Mouse (Mus musculus) stomach, embryonic 16.5 days (tissue): Measurements from ENCODE around the gene Pld1. TPM values are rescaled to one million over a fixed set of nuclear protein-coding genes. Genes with fewer than 3 reads are reported as not detected.

Source experiments
- ATAC-seq: fragments of 200-750 bp; cut with Nextera tagmentation; 2 replicates; pipeline ENCODE4 v1.8.0; 2017; ENCODE audit warnings: moderate number of reproducible peaks, moderate TSS enrichment; ENCODE audit not compliant: insufficient read depth, low FRiP score
- H3K27ac ChIP-seq: fragments of 300-500 bp; sonication (generic); 2 replicates; pipeline ENCODE4 v1.5.1; 2014; ENCODE audit warnings: low read length
- H3K27me3 ChIP-seq: fragments of 300-500 bp; sonication (generic); 2 replicates; pipeline ENCODE4 v1.6.1; 2014; ENCODE audit warnings: low read length, control low read depth, mixed read lengths; ENCODE audit not compliant: control insufficient read depth, insufficient read depth
- H3K36me3 ChIP-seq: fragments of 300-500 bp; sonication (generic); 2 replicates; pipeline ENCODE4 v1.6.1; 2014; ENCODE audit warnings: low read length; ENCODE audit not compliant: control insufficient read depth, insufficient read depth
- H3K4me1 ChIP-seq: fragments of 300-500 bp; sonication (generic); 2 replicates; pipeline ENCODE4 v1.6.1; 2014; ENCODE audit warnings: low read length, control low read depth, mixed read lengths; ENCODE audit not compliant: control insufficient read depth, insufficient read depth
- H3K4me2 ChIP-seq: fragments of 300-500 bp; sonication (generic); 2 replicates; pipeline ENCODE4 v1.6.1; 2014; ENCODE audit warnings: low read depth, low read length, mixed read lengths
- H3K4me3 ChIP-seq: fragments of 300-500 bp; sonication (generic); replicated peaks from 2 replicates; pipeline ENCODE4 v1.5.1; 2014; ENCODE audit warnings: mild to moderate bottlenecking, low read length
- H3K9ac ChIP-seq: fragments of 300-500 bp; sonication (generic); 2 replicates; pipeline ENCODE4 v1.6.1; 2014; ENCODE audit warnings: low read length
- H3K9me3 ChIP-seq: fragments of 300-500 bp; sonication (generic); replicated peaks from 2 replicates; pipeline ENCODE4 v1.6.1; 2016; ENCODE audit warnings: low read length, control low read depth; ENCODE audit not compliant: control insufficient read depth
- WGBS: fragments of 180-500 bp; shearing (Covaris S2); extraction: QIAGEN DNeasy Blood & Tissue Kit; methylation state at CpG from one replicate; pipeline ENCODE4 v1.1.7; 2014; 5-methylcytosine and 5-hydroxymethylcytosine counted together
- polyA plus RNA-seq: library from polyadenylated mRNA; unstranded; fragments of >200 nt; fragmentation: Nextera tagmentation; extraction: Ambion mirVana; gene quantifications from 2 replicates; pipeline ENCODE4 v1.2.1, GENCODE M21; 2015

The Pld1 gene
- polyA plus RNA-seq, 1 experiment from 2014 or later, result 11.4 TPM

- 69% methylated on average over 2 of the region's 2 CpGs for WGBS
- Histone ChIP-seq H3K27me3 (no peaks in the 10 kb centered on the region), H3K4me1 (peaks cover 16% of the 10 kb centered on the region), H3K4me2 (no peak overlapping the region), H3K9ac (no peak overlapping the region), H3K4me3 (no peak overlapping the region), H3K36me3 (no peaks in the 10 kb centered on the region), H3K27ac (no peak overlapping the region), H3K9me3 (0 out of 2 replicates have a peak, but pooled peaks cover 8% of the 10 kb centered on the region)
- no peak for ATAC-seq
Observed at GRCm38 (mm10) chr3:27908316-27908715, 30.2 kb upstream of the Pld1 start.

- Histone ChIP-seq H3K4me2 (no peak overlapping the region), H3K9ac (no peak overlapping the region), H3K9me3 (0 out of 2 replicates have a peak, but pooled peaks cover 8% of the 10 kb centered on the region), H3K27me3 (no peaks in the 10 kb centered on the region), H3K27ac (no peak overlapping the region), H3K4me1 (peaks cover 13% of the 10 kb centered on the region), H3K36me3 (no peaks in the 10 kb centered on the region), H3K4me3 (no peak overlapping the region)
- WGBS, result 82% methylated on average over 3 of the region's 3 CpGs
- no peak for ATAC-seq
Observed at GRCm38 (mm10) chr3:27909016-27909415, 29.5 kb upstream of the Pld1 start.

- H3K4me2 ChIP-seq, result no peak overlapping the region
- H3K4me3 ChIP-seq, result no peak overlapping the region
- H3K27ac ChIP-seq, result no peak overlapping the region
- no peaks in the 10 kb centered on the region for H3K27me3 ChIP-seq
- 79% methylated on average over 14 of the region's 14 CpGs for WGBS
- no peaks in the 10 kb centered on the region for H3K36me3 ChIP-seq
- no peaks in the 10 kb centered on the region for H3K4me1 ChIP-seq
- ATAC-seq, result peak; percentile 10; the same call in 1 of the 2 replicates
- H3K9ac ChIP-seq, result no peak overlapping the region
- H3K9me3 ChIP-seq, result peaks cover 11% of the 10 kb centered on the region; the same call in 1 of the 2 replicates
Observed at GRCm38 (mm10) chr3:27918656-27919436, 19.6 kb upstream of the Pld1 start.

- no peaks in the 10 kb centered on the region for H3K36me3 ChIP-seq
- no peak overlapping the region for H3K4me3 ChIP-seq
- no peak for ATAC-seq
- no peak overlapping the region for H3K4me2 ChIP-seq
- H3K27ac ChIP-seq, result no peak overlapping the region
- H3K4me1 ChIP-seq, result no peaks in the 10 kb centered on the region
- peaks cover 11% of the 10 kb centered on the region; the same call in 1 of the 2 replicates for H3K9me3 ChIP-seq
- WGBS, result 80% methylated on average over 11 of the region's 11 CpGs
- H3K27me3 ChIP-seq, result no peaks in the 10 kb centered on the region
- no peak overlapping the region for H3K9ac ChIP-seq
Observed at GRCm38 (mm10) chr3:27921268-27922020, 17.1 kb upstream of the Pld1 start.

GRCm38 (mm10) chr3:27924037-27924436, 14.5 kb upstream of the Pld1 start:
- no peak overlapping the region for H3K4me3 ChIP-seq
- H3K9me3 ChIP-seq, result peaks cover 4% of the 10 kb centered on the region; the same call in 1 of the 2 replicates
- 75% methylated on average over 3 of the region's 3 CpGs for WGBS
- H3K27me3 ChIP-seq, result no peaks in the 10 kb centered on the region
- H3K4me1 ChIP-seq, result no peaks in the 10 kb centered on the region
- no peak overlapping the region for H3K9ac ChIP-seq
- H3K27ac ChIP-seq, result no peak overlapping the region
- no peaks in the 10 kb centered on the region for H3K36me3 ChIP-seq
- no peak overlapping the region for H3K4me2 ChIP-seq
- ATAC-seq, result no peak

- no peaks in the 10 kb centered on the region for H3K36me3 ChIP-seq
- no peak overlapping the region for H3K9ac ChIP-seq
- H3K9me3 ChIP-seq, result no peaks in the 10 kb centered on the region
- H3K4me2 ChIP-seq, result no peak overlapping the region
- no peak overlapping the region for H3K4me3 ChIP-seq
- no peaks in the 10 kb centered on the region for H3K27me3 ChIP-seq
- 81% methylated on average over 4 of the region's 4 CpGs for whole genome bisulfite sequencing
- no peak overlapping the region for H3K27ac ChIP-seq
- no peaks in the 10 kb centered on the region for H3K4me1 ChIP-seq
- ATAC-seq, result no peak
Observed at GRCm38 (mm10) chr3:27929219-27929618, 9.3 kb upstream of the Pld1 start.

- H3K27ac ChIP-seq, result no peak overlapping the region
- no peak for ATAC-seq
- H3K4me3 ChIP-seq, result no peak overlapping the region
- no peaks in the 10 kb centered on the region for H3K9me3 ChIP-seq
- H3K27me3 ChIP-seq, result no peaks in the 10 kb centered on the region
- no peak overlapping the region for H3K4me2 ChIP-seq
- H3K9ac ChIP-seq, result no peak overlapping the region
- no peaks in the 10 kb centered on the region for H3K4me1 ChIP-seq
- 80% methylated on average over 5 of the region's 5 CpGs for WGBS
- H3K36me3 ChIP-seq, result no peaks in the 10 kb centered on the region
Observed at GRCm38 (mm10) chr3:27932391-27932790, 6.1 kb upstream of the Pld1 start.

- ATAC-seq, result no peak
- Histone ChIP-seq H3K27me3 (no peaks in the 10 kb centered on the region), H3K9ac (no peak overlapping the region), H3K27ac (no peak overlapping the region), H3K36me3 (no peaks in the 10 kb centered on the region), H3K4me1 (peaks cover 3% of the 10 kb centered on the region; the same call in 1 of the 2 replicates), H3K4me3 (no peak overlapping the region), H3K4me2 (no peak overlapping the region), H3K9me3 (no peaks in the 10 kb centered on the region)
- WGBS, result 77% methylated on average over 3 of the region's 3 CpGs
Observed at GRCm38 (mm10) chr3:27935644-27936043, 2.9 kb upstream of the Pld1 start.

GRCm38 (mm10) chr3:27936731-27937130, 1.8 kb upstream of the Pld1 start:
- no peaks in the 10 kb centered on the region for H3K9me3 ChIP-seq
- 76% methylated on average over 5 of the region's 5 CpGs for WGBS

More at GRCm38 (mm10) chr3:27936731-27937130, 1.8 kb upstream of the Pld1 start:
- Histone ChIP-seq H3K27me3 (no peaks in the 10 kb centered on the region), H3K4me3 (no peak overlapping the region), H3K4me1 (peaks cover 3% of the 10 kb centered on the region; the same call in 1 of the 2 replicates), H3K36me3 (no peaks in the 10 kb centered on the region), H3K9ac (no peak overlapping the region), H3K4me2 (no peak overlapping the region), H3K27ac (no peak overlapping the region)
- ATAC-seq, result no peak
